Mouse (Mus musculus): ENCODE data around the gene Nat8f2. TPM values are rescaled to one million over a fixed set of nuclear protein-coding genes. Genes with fewer than 3 reads are reported as not detected.
"Not testable (repeated sequence)": the region's sequence is repeated elsewhere in the genome, so short reads cannot be mapped to it uniquely, and the experiment has no call there.

The Nat8f2 gene
- polyA plus RNA-seq, 1 experiment from 2014 or later = 0.01 TPM

GRCm38 (mm10) chr6:85863840-85864239 is 5.1 kb downstream of the Nat8f2 start:
- peaks cover 19% of the 10 kb centered on the region for H3K27me3 ChIP-seq
- CTCF ChIA-PET = no interaction called here
- DNase-seq (ENCODE audit: low read depth, low spot score) (no peak), ATAC-seq (no peak)
- POLR2A ChIA-PET = no interaction called here
- no peak for TF ChIP-seq CTCF (IDR thresholded peaks at IDR 0.05)
- in situ Hi-C loops (cut with MboI; ENCODE audit: low pct_unique_long_range_greater_than_20kb) = no loop called here

DNA sequence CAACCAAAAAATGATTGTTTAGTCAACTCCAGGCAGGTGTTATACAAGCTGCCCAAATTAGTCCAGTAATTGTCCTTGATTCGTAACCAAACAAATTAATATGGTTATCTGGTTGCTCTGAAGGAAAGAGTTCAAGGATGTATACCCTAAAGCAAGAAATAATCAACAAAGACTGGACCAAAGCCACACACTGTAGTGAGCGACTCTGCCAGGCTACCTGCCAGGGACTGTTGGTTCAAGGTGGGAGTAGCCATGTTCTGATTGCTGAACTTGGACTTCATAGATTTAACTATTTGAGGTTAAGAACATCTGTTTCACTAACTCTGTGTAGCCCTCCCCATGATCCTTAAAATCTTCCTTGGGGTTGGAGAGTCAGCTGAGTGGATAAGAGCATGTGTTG is 5.8 kb downstream of the Nat8f2 start:
- no peak for TF ChIP-seq CTCF (IDR thresholded peaks at IDR 0.05)
- DNase-seq (ENCODE audit: low read depth, low spot score) = no peak
- ChIA-PET CTCF (no interaction called here), POLR2A (no interaction called here)
- H3K27me3 ChIP-seq = peaks cover 18% of the 10 kb centered on the region
- in situ Hi-C loops (cut with MboI; ENCODE audit: low pct_unique_long_range_greater_than_20kb) = no loop called here
- ATAC-seq = no peak

GRCm38 (mm10) chr6:85862565-85862964 is 6.4 kb downstream of the Nat8f2 start:
- DNase-seq (ENCODE audit: low read depth, low spot score) = no peak
- POLR2A ChIA-PET = no interaction called here
- in situ Hi-C loops (cut with MboI; ENCODE audit: low pct_unique_long_range_greater_than_20kb) = no loop called here
- ATAC-seq = no peak
- H3K27me3 ChIP-seq = peaks cover 13% of the 10 kb centered on the region
- CTCF ChIA-PET = no interaction called here
- TF ChIP-seq CTCF (IDR thresholded peaks at IDR 0.05) = no peak

DNA sequence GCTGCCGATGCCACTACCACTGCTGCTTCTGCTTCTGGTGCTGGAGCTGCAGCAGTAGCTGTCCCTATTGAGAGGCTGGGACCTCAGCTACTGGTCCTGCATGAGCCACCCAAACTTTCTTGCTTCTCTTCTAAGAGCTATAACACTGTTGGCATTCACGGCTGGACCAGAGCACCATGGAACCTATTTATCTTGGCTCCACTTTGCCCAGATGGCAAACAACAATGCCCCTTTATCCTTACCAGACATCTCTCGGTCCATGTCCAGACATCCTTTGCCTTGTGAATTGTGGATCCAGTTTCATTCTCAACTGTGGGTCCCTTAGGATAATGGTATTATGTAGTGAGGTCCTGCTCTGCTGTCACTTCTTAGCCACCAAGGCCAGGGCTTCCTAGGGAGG is 7.7 kb downstream of the Nat8f2 start:
- DNase-seq (ENCODE audit: low read depth, low spot score) (no peak), ATAC-seq (no peak)
- in situ Hi-C loops (cut with MboI; ENCODE audit: low pct_unique_long_range_greater_than_20kb) = no loop called here
- peaks cover 8% of the 10 kb centered on the region for H3K27me3 ChIP-seq
- ChIA-PET POLR2A (no interaction called here), CTCF (no interaction called here)
- TF ChIP-seq CTCF (IDR thresholded peaks at IDR 0.05) = no peak

DNA sequence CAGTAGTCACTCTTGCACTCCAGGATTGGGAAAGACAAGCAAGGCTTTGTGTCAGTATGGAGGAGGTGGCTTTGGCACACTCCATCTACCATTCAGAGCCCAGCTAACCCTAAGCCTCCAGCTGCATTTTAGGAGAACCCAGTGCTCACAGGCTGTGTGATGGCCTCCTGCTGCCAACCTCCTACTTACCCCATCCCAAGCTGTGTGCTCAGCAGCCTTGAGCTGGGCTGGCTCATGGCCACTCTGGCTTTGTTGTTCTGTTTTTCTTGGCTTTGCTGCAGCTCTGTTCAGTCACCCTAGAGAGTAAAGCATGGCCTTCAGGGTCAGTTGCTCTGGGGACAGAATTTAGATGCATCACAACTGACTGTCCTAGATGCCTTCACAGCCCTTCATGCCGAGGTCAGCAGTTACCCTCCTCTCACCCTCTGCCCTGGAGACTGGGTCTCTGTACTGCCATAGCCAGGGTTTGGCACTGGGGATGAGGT is 12.7 kb downstream of the Nat8f2 start:
- ChIA-PET CTCF (no interaction called here), POLR2A (no interaction called here)
- in situ Hi-C loops (cut with MboI; ENCODE audit: low pct_unique_long_range_greater_than_20kb) = no loop called here
- DNase-seq (ENCODE audit: low read depth, low spot score) (peak; percentile 61), ATAC-seq (peak; percentile 82)
- H3K27me3 ChIP-seq = no peaks in the 10 kb centered on the region
- no peak for TF ChIP-seq CTCF (IDR thresholded peaks at IDR 0.05)

- TF ChIP-seq CTCF (IDR thresholded peaks at IDR 0.05) = no peak
- peaks cover 4% of the 10 kb centered on the region for H3K27me3 ChIP-seq
- DNase-seq (ENCODE audit: low read depth, low spot score) (no peak), ATAC-seq (no peak)
- ChIA-PET POLR2A (no interaction called here), CTCF (no interaction called here)
- in situ Hi-C loops (cut with MboI; ENCODE audit: low pct_unique_long_range_greater_than_20kb) = no loop called here
Observed at GRCm38 (mm10) chr6:85853481-85853880, 15.5 kb downstream of the Nat8f2 start.

GRCm38 (mm10) chr6:85851062-85851773 is 17.7 kb downstream of the Nat8f2 start:
- no peak for ATAC-seq
- ChIA-PET CTCF (interaction anchor here (1.2 kb wide), 1 partner anchor 11 kb away, joined by 4 read pairs; no protein-coding TSS in a partner anchor), POLR2A (no interaction called here)
- no peak for TF ChIP-seq CTCF (IDR thresholded peaks at IDR 0.05)
- peaks cover 11% of the 10 kb centered on the region for H3K27me3 ChIP-seq
- DNase-seq (ENCODE audit: low read depth, low spot score) = no peak
- in situ Hi-C loops (cut with MboI; ENCODE audit: low pct_unique_long_range_greater_than_20kb) = no loop called here

- ATAC-seq (no peak), DNase-seq (ENCODE audit: low read depth, low spot score) (no peak)
- peaks cover 11% of the 10 kb centered on the region for H3K27me3 ChIP-seq
- ChIA-PET CTCF (no interaction called here), POLR2A (no interaction called here)
- no peak for TF ChIP-seq CTCF (IDR thresholded peaks at IDR 0.05)
- in situ Hi-C loops (cut with MboI; ENCODE audit: low pct_unique_long_range_greater_than_20kb) = no loop called here
Observed at GRCm38 (mm10) chr6:85849240-85849639, 19.7 kb downstream of the Nat8f2 start.

DNA sequence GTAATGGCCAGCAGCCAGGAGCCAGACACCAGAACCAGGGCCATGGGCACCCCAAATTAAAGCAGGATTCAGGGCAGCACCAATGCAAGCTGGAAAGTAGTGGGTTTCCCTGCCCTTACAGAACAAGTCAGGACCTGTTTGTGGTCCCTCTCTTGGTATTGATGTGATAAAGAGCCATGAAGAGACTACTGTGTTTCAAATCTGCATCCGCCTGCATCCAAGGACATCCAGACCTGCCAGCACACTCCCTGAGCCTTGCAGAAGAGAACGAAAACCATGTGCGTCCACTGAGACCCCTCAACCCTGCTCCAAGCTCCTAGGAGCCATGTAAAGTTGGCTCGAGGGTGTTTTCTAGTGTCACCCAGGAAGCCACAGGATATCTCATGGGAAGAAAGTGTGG is 20.8 kb downstream of the Nat8f2 start:
- TF ChIP-seq CTCF (IDR thresholded peaks at IDR 0.05) = no peak
- ChIA-PET POLR2A (no interaction called here), CTCF (no interaction called here)
- DNase-seq (ENCODE audit: low read depth, low spot score) (no peak), ATAC-seq (no peak)
- H3K27me3 ChIP-seq = peaks cover 11% of the 10 kb centered on the region
- in situ Hi-C loops (cut with MboI; ENCODE audit: low pct_unique_long_range_greater_than_20kb) = no loop called here

DNA sequence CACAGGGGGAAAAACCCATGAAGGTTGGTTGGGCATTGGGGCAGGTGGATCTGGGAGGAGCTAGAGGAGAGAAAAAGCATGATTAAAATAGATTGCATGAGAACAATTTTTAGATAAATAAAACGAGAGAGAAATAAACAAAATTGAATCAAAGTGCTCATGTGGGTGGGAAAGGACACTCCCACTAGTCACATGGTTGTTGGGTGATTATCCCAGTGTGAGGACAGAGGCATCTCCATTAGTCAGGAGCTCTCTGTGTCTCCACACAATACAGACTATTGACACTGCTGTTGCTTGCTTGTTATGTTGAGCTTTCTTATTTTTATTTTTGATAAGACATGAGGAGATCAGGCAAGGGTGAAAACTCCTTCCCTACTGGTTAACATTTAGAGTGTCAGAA is 22.0 kb downstream of the Nat8f2 start:
- ChIA-PET CTCF (no interaction called here), POLR2A (no interaction called here)
- H3K27me3 ChIP-seq = peaks cover 11% of the 10 kb centered on the region
- in situ Hi-C loops (cut with MboI; ENCODE audit: low pct_unique_long_range_greater_than_20kb) = no loop called here
- ATAC-seq = no peak
- TF ChIP-seq CTCF (IDR thresholded peaks at IDR 0.05) = no peak
- no peak for DNase-seq (ENCODE audit: low read depth, low spot score)

DNA sequence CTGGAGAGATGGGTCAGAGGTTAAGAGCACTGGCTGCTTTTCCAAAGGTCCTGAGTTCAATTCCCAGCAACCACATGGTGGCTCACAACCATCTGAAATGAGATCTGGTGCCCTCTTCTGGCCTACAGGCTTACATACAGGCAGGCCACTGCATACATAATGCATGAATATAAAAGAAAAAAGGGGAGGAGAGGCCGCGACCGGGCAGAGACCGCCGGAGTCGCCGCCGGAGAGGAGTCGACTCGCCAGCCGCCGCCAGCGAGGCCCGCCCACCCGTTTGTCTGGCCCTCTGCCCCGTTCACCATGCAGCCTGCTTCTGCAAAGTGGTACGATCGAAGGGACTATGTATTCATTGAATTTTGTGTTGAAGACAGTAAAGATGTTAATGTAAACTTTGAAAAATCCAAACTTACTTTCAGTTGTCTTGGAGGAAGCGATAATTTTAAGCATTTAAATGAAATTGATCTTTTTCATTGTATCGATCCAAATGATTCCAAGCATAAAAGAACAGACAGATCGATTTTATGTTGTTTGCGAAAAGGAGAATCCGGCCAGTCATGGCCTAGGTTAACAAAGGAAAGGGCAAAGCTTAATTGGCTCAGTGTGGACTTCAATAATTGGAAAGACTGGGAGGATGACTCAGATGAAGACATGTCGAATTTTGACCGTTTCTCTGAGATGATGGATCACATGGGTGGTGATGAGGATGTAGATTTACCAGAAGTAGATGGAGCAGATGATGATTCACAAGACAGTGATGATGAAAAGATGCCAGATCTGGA is 25.1 kb downstream of the Nat8f2 start:
- H3K27me3 ChIP-seq = peaks cover 11% of the 10 kb centered on the region
- POLR2A ChIA-PET; ATAC-seq; CTCF ChIA-PET; DNase-seq (ENCODE audit: low read depth, low spot score); in situ Hi-C loops (cut with MboI; ENCODE audit: low pct_unique_long_range_greater_than_20kb): not testable (repeated sequence)
